Mouse (Mus musculus): ENCODE measurements around the gene Madcam1.

DNA sequence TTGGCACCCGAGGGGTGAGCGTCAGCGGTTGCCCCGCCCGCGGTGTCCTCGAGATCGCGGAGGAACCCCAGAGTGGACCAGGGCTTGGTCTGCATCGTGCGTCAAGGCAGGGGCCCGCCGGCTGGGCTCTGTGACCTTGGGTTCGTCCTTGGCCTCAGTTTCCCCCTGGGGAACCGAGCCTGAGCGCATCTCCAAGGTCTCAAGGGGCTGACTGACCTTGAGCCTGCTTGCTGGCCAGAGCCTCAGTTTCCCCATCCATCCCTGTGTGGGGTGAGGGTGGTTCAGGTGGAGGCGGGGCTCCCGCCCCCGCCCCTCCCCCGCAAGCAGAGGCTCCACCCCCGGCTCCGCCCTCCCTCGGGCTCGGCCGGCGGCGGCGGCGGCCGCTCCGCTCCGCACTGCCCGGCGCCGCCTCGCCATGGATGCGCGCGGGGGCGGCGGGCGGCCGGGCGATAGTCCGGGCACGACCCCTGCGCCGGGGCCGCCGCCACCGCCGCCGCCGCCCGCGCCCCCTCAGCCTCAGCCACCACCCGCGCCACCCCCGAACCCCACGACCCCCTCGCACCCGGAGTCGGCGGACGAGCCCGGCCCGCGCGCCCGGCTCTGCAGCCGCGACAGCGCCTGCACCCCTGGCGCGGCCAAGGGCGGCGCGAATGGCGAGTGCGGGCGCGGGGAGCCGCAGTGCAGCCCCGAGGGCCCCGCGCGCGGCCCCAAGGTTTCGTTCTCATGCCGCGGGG is 52.1 kb downstream of the Madcam1 start, which contains the start of gene Hcn2:
- TF ChIP-seq CTCF (conservative IDR thresholded peaks at IDR 0.05; ENCODE audit: low read length) (no peak), POU5F1 (IDR thresholded peaks at IDR 0.05; ENCODE audit: borderline replicate concordance, low read length) (no peak), NANOG (IDR thresholded peaks at IDR 0.05; ENCODE audit: borderline replicate concordance, low read length) (no peak)
